Mouse (Mus musculus) bone marrow macrophage, adult 2 months (primary cell): ENCODE results near the gene Nebl.

Experiments used
- CTCF ChIP-seq: IDR thresholded peaks from 2 replicates; pipeline ENCODE4 v1.5.1; 2012; ENCODE audit warnings: low read depth, mild to moderate bottlenecking, low read length, moderate library complexity
- POLR2A ChIP-seq: IDR thresholded peaks from 2 replicates; pipeline ENCODE4 v1.6.1; 2012; ENCODE audit warnings: mild to moderate bottlenecking, low read depth, low read length, borderline replicate concordance

- no peak for TF ChIP-seq CTCF
- TF ChIP-seq POLR2A, result no peak
Observed at GRCm38 (mm10) chr2:17730648-17730956, 662 bp downstream of the Nebl start.
